Mouse (Mus musculus): ENCODE results near the gene Trim14.

Gene Trim14

GRCm38 (mm10) chr4:46532511-46532910, 3.4 kb downstream of the Trim14 start:
- in situ Hi-C loops (cut with MseI, MboI), result no loop called here

- in situ Hi-C loops (cut with MseI, MboI), result no loop called here
These were observed 6.2 kb downstream of the Trim14 start for GRCm38 (mm10) chr4:46529722-46530121.

GRCm38 (mm10) chr4:46527558-46527926, 8.4 kb downstream of the Trim14 start:
- in situ Hi-C loops (cut with MseI, MboI), result no loop called here

DNA sequence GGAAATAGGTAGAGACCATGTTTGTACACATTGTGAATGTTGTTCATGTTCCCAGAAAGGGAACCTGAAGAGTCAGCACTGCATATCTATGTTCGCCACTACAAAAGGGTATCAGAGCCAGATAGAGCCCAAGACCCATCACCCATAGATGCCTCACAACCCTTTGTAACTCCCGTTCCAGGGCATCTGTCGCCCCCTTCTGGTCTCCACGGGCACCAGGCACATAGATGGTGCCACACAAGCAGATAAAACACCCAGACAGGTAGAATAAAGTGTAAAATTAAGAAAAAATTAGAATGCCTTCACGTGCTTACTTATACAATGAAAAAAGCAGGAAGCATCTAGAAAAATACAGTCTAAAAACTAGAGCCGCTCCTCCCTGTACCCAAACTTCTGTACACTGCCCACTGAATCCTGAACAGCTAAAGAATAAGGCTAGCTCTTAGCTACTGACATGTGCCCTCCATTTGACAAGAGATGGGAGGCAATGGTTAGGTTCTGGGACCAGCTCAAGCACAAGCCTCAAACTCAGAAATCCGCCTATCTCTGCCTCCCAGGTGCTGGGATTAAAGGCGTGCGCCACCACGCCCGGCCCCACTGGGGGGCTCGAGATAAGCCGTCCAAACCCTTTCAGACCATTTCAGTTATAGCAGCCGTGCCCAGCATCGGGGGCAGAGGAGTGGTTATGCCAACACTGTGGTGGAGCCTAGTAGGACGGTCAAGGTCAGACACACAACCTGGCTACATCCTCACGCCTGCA, 9.0 kb downstream of the Trim14 start:
- in situ Hi-C loops (cut with MseI, MboI), result no loop called here

DNA sequence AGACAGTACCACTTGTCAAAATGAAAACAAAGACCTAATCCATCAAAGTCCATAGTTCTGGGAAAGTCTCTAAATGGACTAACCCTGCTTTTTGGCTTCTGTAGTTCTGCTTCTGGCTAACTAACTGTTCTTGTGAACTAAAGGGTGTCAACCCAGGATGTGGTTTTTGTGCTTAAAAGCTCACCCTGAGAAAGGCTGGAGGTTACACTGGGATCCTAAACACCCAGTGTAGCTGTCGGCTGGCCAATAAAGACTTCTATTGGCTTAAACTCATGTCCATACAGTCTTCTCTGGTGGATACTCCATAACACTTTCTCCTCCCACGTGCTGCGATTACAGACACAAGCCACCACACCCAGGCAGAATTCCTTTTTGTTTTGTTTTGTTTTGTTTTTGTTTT, 9.7 kb downstream of the Trim14 start:
- in situ Hi-C loops (cut with MseI, MboI), result no loop called here

DNA sequence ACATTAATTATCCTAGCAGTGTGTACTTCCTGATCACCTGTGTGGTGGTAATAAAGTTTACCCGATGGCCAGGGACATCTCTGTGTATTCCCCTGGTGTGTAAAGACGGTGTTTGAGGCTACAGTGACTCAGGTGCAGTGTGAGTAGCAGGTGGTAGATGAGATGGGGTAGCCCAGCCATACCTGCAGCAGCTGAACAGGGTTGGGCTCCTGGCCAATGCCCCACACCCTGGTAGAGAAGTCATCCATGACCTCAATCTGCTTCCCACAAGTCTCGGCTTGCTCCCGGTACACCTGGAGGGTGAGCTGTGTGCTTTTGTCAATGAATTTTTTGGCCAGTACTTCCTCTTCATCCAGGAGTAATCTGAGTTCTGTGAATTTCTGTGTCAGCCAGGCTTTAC, 12.6 kb downstream of the Trim14 start:
- in situ Hi-C loops (cut with MseI, MboI), result no loop called here

GRCm38 (mm10) chr4:46521457-46521856, 14.5 kb downstream of the Trim14 start:
- in situ Hi-C loops (cut with MseI, MboI), result no loop called here

DNA sequence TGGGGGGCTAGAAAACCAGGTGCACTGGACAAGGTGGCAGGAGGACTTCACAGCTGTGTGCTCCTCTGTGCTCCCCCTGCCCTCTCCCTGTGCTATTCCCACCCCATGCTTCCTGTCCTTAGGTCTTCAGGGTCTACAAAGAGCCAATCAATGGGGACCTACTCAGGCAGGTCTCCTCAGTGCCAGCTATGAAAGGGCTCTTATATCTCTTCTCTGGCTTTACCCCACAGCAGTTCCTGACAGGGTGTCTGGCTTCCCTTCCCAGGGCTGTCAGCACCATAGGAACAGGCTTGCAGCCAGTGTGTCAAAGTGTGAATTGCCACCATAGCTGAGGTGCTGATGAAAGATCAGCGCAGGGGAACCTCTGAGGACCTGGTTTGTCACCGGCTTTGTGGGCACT, 15.4 kb downstream of the Trim14 start:
- in situ Hi-C loops (cut with MseI, MboI), result no loop called here

GRCm38 (mm10) chr4:46507736-46508460, 28.0 kb downstream of the Trim14 start:
- in situ Hi-C loops (cut with MseI, MboI), result no loop called here

DNA sequence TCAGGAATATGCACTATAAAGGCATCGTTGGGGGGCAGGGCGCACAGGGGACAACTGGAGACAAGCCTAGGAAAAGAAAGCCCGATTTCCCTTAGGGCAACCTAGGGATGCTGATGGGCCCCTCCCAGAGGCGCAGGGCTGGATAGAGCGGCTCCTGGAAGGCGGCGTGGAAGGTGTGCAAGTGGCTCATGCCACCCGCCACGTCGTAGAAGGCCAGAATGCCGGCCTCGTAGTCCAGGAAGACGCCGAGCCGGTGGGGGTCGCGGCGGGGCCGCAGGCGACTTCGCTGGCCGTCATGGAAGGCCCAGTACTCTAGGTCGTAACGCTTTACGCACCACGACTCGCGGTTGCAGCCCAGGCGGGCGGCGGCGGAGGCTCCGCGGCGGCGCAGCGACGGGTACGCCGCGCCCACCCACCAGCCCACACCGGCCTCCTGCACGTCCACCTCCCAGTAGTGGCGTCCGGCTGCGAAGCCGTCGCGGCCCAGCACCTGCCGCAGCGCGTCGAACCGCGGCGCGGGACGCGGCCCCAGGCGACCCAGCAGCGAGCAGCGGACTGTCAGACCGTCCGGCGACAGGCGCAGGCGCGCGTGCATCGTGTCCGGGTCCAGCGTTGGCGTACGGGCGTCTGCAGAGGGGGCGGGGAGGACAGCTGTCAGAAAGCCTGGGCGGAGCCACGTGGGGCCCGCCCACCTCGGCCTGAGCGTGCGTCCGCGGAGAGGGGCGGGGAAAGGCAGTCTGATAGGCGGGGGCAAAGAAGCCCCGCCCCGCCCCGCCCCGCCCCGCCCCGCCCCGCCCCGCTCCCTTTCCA, 28.9 kb downstream of the Trim14 start:
- in situ Hi-C loops (cut with MseI, MboI), result no loop called here

GRCm38 (mm10) chr4:46505361-46506057, 30.4 kb downstream of the Trim14 start:
- in situ Hi-C loops (cut with MseI, MboI), result no loop called here

DNA sequence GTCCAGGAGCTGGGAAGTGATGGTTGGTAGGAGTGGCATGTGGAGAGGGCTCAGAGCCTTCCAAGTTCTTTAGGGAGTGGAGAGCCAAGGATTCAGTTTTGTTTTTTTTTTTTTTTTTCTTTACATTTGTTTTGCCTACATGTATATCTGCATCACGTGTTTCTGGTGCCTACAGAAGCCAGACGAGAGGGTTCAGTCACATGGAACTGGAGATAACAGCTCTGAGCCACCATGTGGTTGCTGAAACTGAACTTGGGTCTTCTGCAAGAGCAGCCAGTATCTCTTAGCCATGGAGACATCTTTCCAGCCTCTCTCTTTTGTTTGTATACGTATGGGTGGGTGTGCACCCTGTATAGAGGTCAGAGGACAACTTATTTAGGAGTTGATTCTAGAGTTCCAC, 32.1 kb downstream of the Trim14 start:
- in situ Hi-C loops (cut with MseI, MboI), result no loop called here

- in situ Hi-C loops (cut with MseI, MboI), result no loop called here
These were observed 33.1 kb downstream of the Trim14 start for GRCm38 (mm10) chr4:46502606-46503502.

GRCm38 (mm10) chr4:46498976-46499375, 37.0 kb downstream of the Trim14 start:
- in situ Hi-C loops (cut with MseI, MboI), result no loop called here

GRCm38 (mm10) chr4:46498511-46498910, 37.4 kb downstream of the Trim14 start:
- in situ Hi-C loops (cut with MseI, MboI), result no loop called here

GRCm38 (mm10) chr4:46497286-46497892, 38.6 kb downstream of the Trim14 start:
- in situ Hi-C loops (cut with MseI, MboI), result no loop called here

DNA sequence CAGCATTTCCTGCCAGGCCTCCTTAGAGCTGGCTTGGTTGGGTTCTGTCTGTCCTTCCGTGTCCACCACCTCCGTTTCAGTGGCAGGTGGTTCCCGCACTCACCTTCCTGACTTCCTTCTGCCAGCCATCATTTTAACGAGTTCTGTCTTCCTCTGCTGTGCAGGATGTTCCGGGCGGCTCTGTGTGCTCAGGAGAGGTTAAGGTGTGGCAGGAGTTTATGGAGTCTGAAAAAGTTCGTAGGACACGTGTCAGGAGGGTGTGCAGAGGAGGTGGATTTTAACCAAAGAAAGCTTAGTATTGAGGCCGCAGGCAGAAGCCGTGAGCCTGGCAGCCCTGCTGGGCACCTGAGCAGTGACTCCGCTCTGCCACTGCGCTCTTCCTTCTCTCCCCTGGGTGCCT, 40.4 kb downstream of the Trim14 start:
- in situ Hi-C loops (cut with MseI, MboI), result no loop called here

DNA sequence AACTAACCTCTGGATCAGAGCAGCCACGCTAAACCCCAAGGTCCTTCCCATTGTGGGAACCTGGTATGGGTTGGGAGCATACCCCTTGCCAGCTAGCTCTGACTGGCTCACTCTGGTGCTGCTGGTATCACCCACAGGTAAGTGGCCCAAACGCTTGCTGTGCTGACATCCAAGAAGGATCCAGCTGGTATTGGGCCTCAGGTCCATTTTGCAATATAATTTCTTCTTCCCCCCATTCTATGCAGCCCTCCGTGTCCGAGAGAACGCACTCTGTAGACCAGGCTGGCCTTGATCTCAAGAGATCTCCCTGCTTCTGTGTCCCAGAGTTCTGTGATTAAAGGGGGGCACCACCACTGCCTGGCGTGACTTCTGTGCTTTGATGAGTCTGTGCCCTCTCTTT, 42.9 kb downstream of the Trim14 start:
- in situ Hi-C loops (cut with MseI, MboI), result no loop called here

GRCm38 (mm10) chr4:46489028-46489925, 46.7 kb downstream of the Trim14 start, which contains the start of gene Nans:
Gene Nans (plus strand): TSS chr4:46489248.
- in situ Hi-C loops (cut with MseI, MboI), result no loop called here
